Mouse (Mus musculus): ENCODE measurements around the gene Plekhm3.

- no peak for TF ChIP-seq CTCF (IDR thresholded peaks at IDR 0.05; ENCODE audit: low read depth)
- TF ChIP-seq EP300 (IDR thresholded peaks at IDR 0.05; ENCODE audit: low read depth), result no peak
These were observed 65.3 kb downstream of the Plekhm3 start for GRCm38 (mm10) chr1:64891332-64891731.

All from liver, embryonic 14.5 days (tissue).